Mouse (Mus musculus) ovary, postnatal 36 days (tissue): ENCODE measurements around the gene Sytl2.

Experiments used
- DNase-seq: peaks from one replicate; pipeline ENCODE4 v3.0.0; 2022; ENCODE audit warnings: low spot score, mixed read lengths

Sytl2 gene

GRCm38 (mm10) chr7:90301942-90302646 is at the start of gene Sytl2:
Gene Sytl2 (plus strand): TSS chr7:90302252.
- peak; percentile 71 for DNase-seq

- no peak for DNase-seq
These were observed 49.1 kb upstream of the Sytl2 start for GRCm38 (mm10) chr7:90252946-90253345.

GRCm38 (mm10) chr7:90258701-90259100 is 43.4 kb upstream of the Sytl2 start:
- DNase-seq: no peak

GRCm38 (mm10) chr7:90259899-90260298 is 42.2 kb upstream of the Sytl2 start:
- DNase-seq: no peak

GRCm38 (mm10) chr7:90261902-90262599 is 40.0 kb upstream of the Sytl2 start:
- DNase-seq: no peak

- peak; percentile 74 for DNase-seq
These were observed 36.6 kb upstream of the Sytl2 start, which contains the start of gene Ccdc83 for GRCm38 (mm10) chr7:90265289-90265970. Gene Ccdc83 (minus strand): TSS chr7:90265777.

- DNase-seq: no peak
These were observed 31.9 kb upstream of the Sytl2 start for GRCm38 (mm10) chr7:90270141-90270540.

- no peak for DNase-seq
These were observed 27.4 kb upstream of the Sytl2 start for GRCm38 (mm10) chr7:90274561-90275100.

- DNase-seq: no peak
These were observed 24.8 kb upstream of the Sytl2 start for GRCm38 (mm10) chr7:90277246-90277645.

GRCm38 (mm10) chr7:90277769-90278168 is 24.3 kb upstream of the Sytl2 start:
- no peak for DNase-seq

GRCm38 (mm10) chr7:90279136-90279535 is 22.9 kb upstream of the Sytl2 start:
- no peak for DNase-seq

- peak; percentile 21 for DNase-seq
These were observed 21.7 kb upstream of the Sytl2 start for GRCm38 (mm10) chr7:90280274-90280875.

GRCm38 (mm10) chr7:90280878-90281277 is 21.2 kb upstream of the Sytl2 start:
- no peak for DNase-seq

GRCm38 (mm10) chr7:90281759-90282546 is 20.1 kb upstream of the Sytl2 start:
- DNase-seq: no peak

GRCm38 (mm10) chr7:90282786-90283185 is 19.3 kb upstream of the Sytl2 start:
- no peak for DNase-seq

GRCm38 (mm10) chr7:90284793-90285192 is 17.3 kb upstream of the Sytl2 start:
- no peak for DNase-seq

- DNase-seq: no peak
These were observed 10.2 kb upstream of the Sytl2 start for GRCm38 (mm10) chr7:90291885-90292284.

- no peak for DNase-seq
These were observed 848 bp downstream of the Sytl2 start for GRCm38 (mm10) chr7:90302647-90303552.

- no peak for DNase-seq
These were observed 4.0 kb downstream of the Sytl2 start for GRCm38 (mm10) chr7:90306079-90306478.

- DNase-seq: no peak
These were observed 4.9 kb downstream of the Sytl2 start for GRCm38 (mm10) chr7:90306968-90307367.
